Mouse (Mus musculus) heart, adult 2 months (tissue): ENCODE data around the gene Exoc3l4.

Source experiments
- CTCF ChIP-seq: fragments of 200-600 bp; IDR thresholded peaks from 2 replicates; pipeline ENCODE4 v1.8.1; 2022; ENCODE audit warnings: antibody characterized with exemption, mild to moderate bottlenecking, moderate library complexity
- EP300 ChIP-seq: fragments of 200-500 bp; IDR thresholded peaks from 2 replicates; pipeline ENCODE4 v1.6.1; 2011; ENCODE audit warnings: low read depth, low read length, control low read depth; ENCODE audit not compliant: insufficient read depth
- POLR2A ChIP-seq: fragments of 200-500 bp; IDR thresholded peaks from 2 replicates; pipeline ENCODE4 v1.6.1; 2011; ENCODE audit warnings: mild to moderate bottlenecking, low read depth, low read length, control low read depth; ENCODE audit not compliant: insufficient read depth

DNA sequence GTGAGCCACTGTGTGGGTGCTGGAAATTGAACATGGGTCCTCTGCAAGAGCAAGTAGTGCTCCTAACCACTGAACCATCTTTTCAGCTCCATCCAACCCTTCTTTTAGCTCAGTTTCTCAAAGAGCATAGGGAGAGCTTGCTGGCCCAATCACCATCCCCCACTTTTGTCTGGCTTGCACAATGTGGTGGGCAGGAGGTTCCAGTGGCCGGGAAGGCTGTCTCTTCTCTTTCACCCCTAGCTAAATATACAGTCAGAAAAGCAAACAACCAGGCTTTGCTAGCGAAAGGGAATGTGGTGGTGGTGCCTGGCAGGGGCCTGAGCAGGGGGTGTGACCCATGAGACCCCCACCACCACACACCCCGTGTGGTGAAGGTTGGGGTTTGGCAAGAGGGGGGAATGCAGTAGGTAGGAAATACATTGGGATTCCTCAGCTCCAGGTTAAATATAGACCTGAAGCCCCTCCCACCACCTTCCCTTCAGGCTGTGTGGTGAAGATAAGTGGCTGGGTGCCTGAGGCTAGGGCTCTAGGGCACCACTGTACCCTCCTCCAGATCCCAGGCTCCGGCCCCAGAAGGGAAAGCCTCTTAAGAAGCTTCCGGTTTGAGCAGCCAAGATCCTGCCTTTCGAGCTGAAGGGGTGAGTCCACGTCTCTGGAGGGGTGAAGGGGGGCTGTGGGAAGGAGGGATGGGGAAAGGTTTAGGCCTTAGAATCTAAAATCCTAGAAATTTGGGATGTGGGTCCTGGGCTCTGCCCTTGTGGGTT is 4.3 kb downstream of the Exoc3l4 start:
- no peak for TF ChIP-seq CTCF
- TF ChIP-seq POLR2A: no peak
- no peak for TF ChIP-seq EP300
